12 mouse cellular contexts compared by ENCODE assay signal in the genomic region with DNA sequence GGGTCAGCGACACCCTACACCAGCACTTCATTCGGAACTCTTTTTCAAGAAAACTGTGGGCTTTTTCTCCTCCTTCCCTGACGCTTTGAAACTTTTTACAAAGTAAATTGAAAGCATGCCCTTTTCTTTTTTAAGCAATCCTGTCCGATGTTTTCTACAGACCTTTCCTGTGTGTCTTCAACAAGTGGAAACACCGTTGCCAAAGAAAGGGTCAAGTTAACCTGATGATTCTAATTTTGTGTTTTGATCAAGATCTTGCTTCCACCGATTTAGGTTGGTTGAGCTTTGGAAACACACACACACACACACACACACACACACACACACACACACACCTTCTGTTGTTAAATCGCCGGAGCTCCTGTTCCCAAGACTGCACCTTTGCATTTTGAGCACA. TPM values are rescaled to one million over a fixed set of nuclear protein-coding genes. Genes with fewer than 3 reads are reported as not detected.
DNase-seq lines count a peak whose midpoint lies in the region; ATAC-seq and TF ChIP-seq lines count a peak whose summit lies in the region.
"Had no signal": no experiment of that assay in that cellular context is flagged by ENCODE, and none has a peak within 500 bp of the region (broad histone marks: within the 10 kb centered on the region; RNA-seq: fewer than 3 reads in every experiment).

No protein-coding gene starts in this region.

- peaks cover 80% of the 10 kb centered on the region for H3K27me3 ChIP-seq in heart, postnatal 0 days (ENCODE audit: control insufficient read depth, insufficient read depth, low read length)
- peaks cover 75% of the 10 kb centered on the region for H3K27me3 ChIP-seq in embryonic facial prominence, embryonic 13.5 days
- peaks cover 63% of the 10 kb centered on the region for H3K27me3 ChIP-seq in hindbrain, embryonic 15.5 days
- H3K27me3 ChIP-seq in midbrain, embryonic 13.5 days, result peaks cover 83% of the 10 kb centered on the region

- TF ChIP-seq EP300 in heart, postnatal 0 days (IDR thresholded peaks at IDR 0.05; ENCODE audit: low read depth), result no peak

- no peak for DNase-seq in heart, postnatal 0 days (ENCODE audit: low spot score)
- no peak for DNase-seq in heart, adult 18-20 months
- no peak for DNase-seq in thymus, postnatal 4 days
- DNase-seq in right cerebral cortex, postnatal 14 days, result no peak
- DNase-seq: thymus, postnatal 25 days had no signal

- no peak for ATAC-seq in heart, postnatal 0 days (ENCODE audit: insufficient read depth, low read depth)
- ATAC-seq in embryonic facial prominence, embryonic 13.5 days (ENCODE audit: insufficient number of reproducible peaks, insufficient read depth, low FRiP score, low TSS enrichment, low read depth), result no peak
- ATAC-seq in hindbrain, embryonic 15.5 days (ENCODE audit: low FRiP score, low read depth), result no peak
- ATAC-seq in midbrain, embryonic 13.5 days, result no peak
- ATAC-seq in activated CD4-positive, CD25-positive, alpha-beta regulatory T cell, adult 4 months, result no peak

- H3K27ac ChIP-seq in heart, postnatal 0 days (ENCODE audit: low read depth), result no peak overlapping the region
- H3K27ac ChIP-seq in embryonic facial prominence, embryonic 13.5 days, result peak overlapping the region; percentile 51; the same call in 1 of the 2 replicates
- no peak overlapping the region for H3K27ac ChIP-seq in hindbrain, embryonic 15.5 days (replicated peaks)
- H3K27ac ChIP-seq in midbrain, embryonic 13.5 days, result no peak overlapping the region

- peak overlapping the region; percentile 87 for H3K4me2 ChIP-seq in heart, postnatal 0 days (ENCODE audit: low read depth, low read length)
- H3K4me2 ChIP-seq in embryonic facial prominence, embryonic 13.5 days, result peak overlapping the region; percentile 91
- peak overlapping the region; percentile 97 for H3K4me2 ChIP-seq in hindbrain, embryonic 15.5 days
- H3K4me2 ChIP-seq in midbrain, embryonic 13.5 days (replicated peaks), result peak overlapping the region; percentile 96

- no peaks in the 10 kb centered on the region for H3K36me3 ChIP-seq in heart, postnatal 0 days (replicated peaks; ENCODE audit: control insufficient read depth, insufficient read depth, low read length)
- H3K36me3 ChIP-seq in embryonic facial prominence, embryonic 13.5 days, result no peaks in the 10 kb centered on the region
- no peaks in the 10 kb centered on the region for H3K36me3 ChIP-seq in hindbrain, embryonic 15.5 days
- no peaks in the 10 kb centered on the region for H3K36me3 ChIP-seq in midbrain, embryonic 13.5 days

- TF ChIP-seq CTCF in heart, postnatal 0 days (IDR thresholded peaks at IDR 0.05; ENCODE audit: low read depth), result no peak

- 19% methylated on average over 8 of the region's 8 CpGs for WGBS in heart, postnatal 0 days
- whole genome bisulfite sequencing in embryonic facial prominence, embryonic 13.5 days, result 4% methylated on average over 8 of the region's 8 CpGs
- WGBS in hindbrain, embryonic 15.5 days, result 13% methylated on average over 8 of the region's 8 CpGs
- WGBS in midbrain, embryonic 13.5 days, result 8% methylated on average over 8 of the region's 8 CpGs

- 0 out of 2 replicates have a peak overlapping the region, but pooled peaks have one; percentile 30 for H3K9ac ChIP-seq in heart, postnatal 0 days (replicated peaks; ENCODE audit: low read depth, low read length)
- H3K9ac ChIP-seq in embryonic facial prominence, embryonic 13.5 days, result peak overlapping the region; percentile 77
- H3K9ac ChIP-seq in hindbrain, embryonic 15.5 days, result peak overlapping the region; percentile 46; the same call in 1 of the 2 replicates
- H3K9ac ChIP-seq in midbrain, embryonic 13.5 days (replicated peaks), result peak overlapping the region; percentile 63

- peak overlapping the region; percentile 47 for H3K4me3 ChIP-seq in heart, postnatal 0 days (ENCODE audit: low read depth, low read length)
- peak overlapping the region; percentile 61 for H3K4me3 ChIP-seq in embryonic facial prominence, embryonic 13.5 days
- H3K4me3 ChIP-seq in hindbrain, embryonic 15.5 days, result peak overlapping the region; percentile 60
- peak overlapping the region; percentile 62 for H3K4me3 ChIP-seq in midbrain, embryonic 13.5 days (replicated peaks)
- H3K4me3 ChIP-seq: erythroblast, embryonic 14.5 days had no signal

- no peaks in the 10 kb centered on the region for H3K9me3 ChIP-seq in heart, postnatal 0 days (replicated peaks; ENCODE audit: control insufficient read depth, low read length)
- H3K9me3 ChIP-seq in embryonic facial prominence, embryonic 13.5 days, result no peaks in the 10 kb centered on the region
- no peaks in the 10 kb centered on the region for H3K9me3 ChIP-seq in hindbrain, embryonic 15.5 days
- no peaks in the 10 kb centered on the region for H3K9me3 ChIP-seq in midbrain, embryonic 13.5 days

- H3K4me1 ChIP-seq in heart, postnatal 0 days (ENCODE audit: control insufficient read depth, insufficient read depth), result peaks cover 5% of the 10 kb centered on the region; the same call in 1 of the 2 replicates
- H3K4me1 ChIP-seq in embryonic facial prominence, embryonic 13.5 days, result peaks cover 52% of the 10 kb centered on the region
- peaks cover 41% of the 10 kb centered on the region for H3K4me1 ChIP-seq in hindbrain, embryonic 15.5 days (replicated peaks)
- H3K4me1 ChIP-seq in midbrain, embryonic 13.5 days (replicated peaks), result peaks cover 36% of the 10 kb centered on the region

RNA-seq across cellular contexts. Expression of a gene that starts 0.6 kb away (rescaled TPM):
- 1.1 and 2.2 TPM in 2 replicates for total RNA-seq in heart, postnatal 0 days (2014; rRNA removed; ENCODE audit: low replicate concordance)
- 1.6 and 2.3 TPM in 2 replicates for polyA plus RNA-seq in heart, postnatal 0 days (2015; fragmentation: Nextera tagmentation; extraction: Ambion mirVana)
- total RNA-seq in heart, adult 18-20 months (2021), result 1 to 10 TPM in 1 of 2 experiments, under 1 TPM in 1; 0.87 to 1.1 TPM
- 21.2 and 22.1 TPM in 2 replicates for polyA plus RNA-seq in embryonic facial prominence, embryonic 13.5 days (2015; fragmentation: Nextera tagmentation; extraction: Ambion mirVana)
- 10.0 and 16.1 TPM in 2 replicates for polyA plus RNA-seq in hindbrain, embryonic 15.5 days (2015; fragmentation: Nextera tagmentation; extraction: Ambion mirVana)
- 1.1 and 1.8 TPM in 2 replicates for polyA plus RNA-seq in midbrain, embryonic 13.5 days (2015; fragmentation: Nextera tagmentation; extraction: Ambion mirVana)
- not detected for polyA plus RNA-seq in activated CD4-positive, CD25-positive, alpha-beta regulatory T cell, adult 4 months (2017; shearing (Covaris generic))
- polyA plus RNA-seq: erythroblast, embryonic 14.5 days had no signal

RNA-seq across cellular contexts. Expression of a gene that starts 18.1 kb away (rescaled TPM):
- 0.12 and 3.0 TPM in 2 replicates for total RNA-seq in heart, postnatal 0 days (2014; rRNA removed; ENCODE audit: low replicate concordance)
- 0.25 and 0.27 TPM in 2 replicates for polyA plus RNA-seq in heart, postnatal 0 days (2015; fragmentation: Nextera tagmentation; extraction: Ambion mirVana)
- total RNA-seq in heart, adult 18-20 months (2021), result under 1 TPM; 0.07 to 0.18 TPM
- 0.08 TPM in 2 replicates for polyA plus RNA-seq in embryonic facial prominence, embryonic 13.5 days (2015; fragmentation: Nextera tagmentation; extraction: Ambion mirVana)
- 0.06 TPM in 1 of 2 replicates, not detected in the other for polyA plus RNA-seq in hindbrain, embryonic 15.5 days (2015; fragmentation: Nextera tagmentation; extraction: Ambion mirVana)
- polyA plus RNA-seq in midbrain, embryonic 13.5 days (2015; fragmentation: Nextera tagmentation; extraction: Ambion mirVana), result not detected in 2 replicates
- polyA plus RNA-seq in activated CD4-positive, CD25-positive, alpha-beta regulatory T cell, adult 4 months (2017; shearing (Covaris generic)), result not detected
- total RNA-seq: layer of hippocampus, postnatal 10 days had no signal
- polyA plus RNA-seq: brain, embryonic 14.5 days; erythroblast, embryonic 14.5 days had no signal

RNA-seq across cellular contexts. Expression of a gene that starts 31.0 kb away (rescaled TPM):
- total RNA-seq in heart, postnatal 0 days (2014; rRNA removed; ENCODE audit: low replicate concordance), result not detected in 2 replicates
- not detected in 2 replicates for polyA plus RNA-seq in heart, postnatal 0 days (2015; fragmentation: Nextera tagmentation; extraction: Ambion mirVana)
- not detected for total RNA-seq in heart, adult 18-20 months (2021)
- polyA plus RNA-seq in embryonic facial prominence, embryonic 13.5 days (2015; fragmentation: Nextera tagmentation; extraction: Ambion mirVana), result not detected in 2 replicates
- polyA plus RNA-seq in hindbrain, embryonic 15.5 days (2015; fragmentation: Nextera tagmentation; extraction: Ambion mirVana), result 0.05 and 0.06 TPM in 2 replicates
- not detected in 2 replicates for polyA plus RNA-seq in midbrain, embryonic 13.5 days (2015; fragmentation: Nextera tagmentation; extraction: Ambion mirVana)
- polyA plus RNA-seq in activated CD4-positive, CD25-positive, alpha-beta regulatory T cell, adult 4 months (2017; shearing (Covaris generic)), result not detected
- total RNA-seq: layer of hippocampus, postnatal 10 days had no signal
- polyA plus RNA-seq: erythroblast, embryonic 14.5 days had no signal

RNA-seq across cellular contexts. Expression of a gene that starts 55.8 kb away (rescaled TPM):
- not detected in 2 replicates for total RNA-seq in heart, postnatal 0 days (2014; rRNA removed; ENCODE audit: low replicate concordance)
- polyA plus RNA-seq in heart, postnatal 0 days (2015; fragmentation: Nextera tagmentation; extraction: Ambion mirVana), result not detected in 2 replicates
- under 1 TPM in 1 of 2 experiments, not detected in 1; 0.05 TPM for total RNA-seq in heart, adult 18-20 months (2021)
- 0.32 and 0.77 TPM in 2 replicates for polyA plus RNA-seq in embryonic facial prominence, embryonic 13.5 days (2015; fragmentation: Nextera tagmentation; extraction: Ambion mirVana)
- 1.2 and 1.5 TPM in 2 replicates for polyA plus RNA-seq in hindbrain, embryonic 15.5 days (2015; fragmentation: Nextera tagmentation; extraction: Ambion mirVana)
- polyA plus RNA-seq in midbrain, embryonic 13.5 days (2015; fragmentation: Nextera tagmentation; extraction: Ambion mirVana), result 0.46 and 0.54 TPM in 2 replicates
- polyA plus RNA-seq in activated CD4-positive, CD25-positive, alpha-beta regulatory T cell, adult 4 months (2017; shearing (Covaris generic)), result not detected
- polyA plus RNA-seq: erythroblast, embryonic 14.5 days had no signal
